19 mouse cellular contexts compared by ENCODE assay signal in genomic region chr2:128029968-128030367, GRCm38 (mm10).
A peak's percentile ranks its signal among the peaks of the same experiment; 100 is the strongest.
DNase-seq lines count a peak whose midpoint lies in the region; ATAC-seq and TF ChIP-seq lines count a peak whose summit lies in the region.
"Had no signal": no experiment of that assay in that cellular context is flagged by ENCODE, and none has a peak within 500 bp of the region (broad histone marks: within the 10 kb centered on the region; RNA-seq: fewer than 3 reads in every experiment).

No protein-coding gene starts in this region.

- no peak for DNase-seq in hindbrain, embryonic 10.5 days (ENCODE audit: low spot score)
- DNase-seq: adrenal gland, adult 2 months; adrenal gland, adult 8-10 months; adrenal gland, postnatal 10 days; adrenal gland, postnatal 14 days; adrenal gland, postnatal 25 days; adrenal gland, postnatal 36 days; B cell, adult 2 months; cerebellum, adult 11 months; cerebellum, adult 11-12 months; cerebellum, adult 18-20 months had no signal

- no peak overlapping the region for H3K4me2 ChIP-seq in intestine, embryonic 15.5 days (replicated peaks)
- no peak overlapping the region for H3K4me2 ChIP-seq in intestine, postnatal 0 days (replicated peaks; ENCODE audit: low read depth)
- H3K4me2 ChIP-seq in intestine, embryonic 16.5 days (ENCODE audit: low read depth, low read length) = no peak overlapping the region

- no peak for TF ChIP-seq CTCF in intestine, postnatal 0 days (IDR thresholded peaks at IDR 0.05; ENCODE audit: low read depth)

- WGBS in intestine, embryonic 15.5 days = 54% methylated on average over 2 of the region's 2 CpGs
- WGBS in intestine, postnatal 0 days = 35% methylated on average over 2 of the region's 2 CpGs
- WGBS in intestine, embryonic 16.5 days = 54% methylated on average over 2 of the region's 2 CpGs
- 77% methylated on average over 2 of the region's 2 CpGs for WGBS in hindbrain, embryonic 10.5 days

- no peak overlapping the region for H3K4me3 ChIP-seq in intestine, embryonic 15.5 days (replicated peaks)
- no peak overlapping the region for H3K4me3 ChIP-seq in intestine, postnatal 0 days (ENCODE audit: low read depth, low read length)
- no peak overlapping the region for H3K4me3 ChIP-seq in intestine, embryonic 16.5 days (ENCODE audit: low read length)
- no peak overlapping the region for H3K4me3 ChIP-seq in hindbrain, embryonic 10.5 days

- H3K27me3 ChIP-seq in intestine, embryonic 15.5 days (replicated peaks) = no peaks in the 10 kb centered on the region
- no peaks in the 10 kb centered on the region for H3K27me3 ChIP-seq in intestine, postnatal 0 days (replicated peaks; ENCODE audit: control insufficient read depth, insufficient read depth, low read length)
- no peaks in the 10 kb centered on the region for H3K27me3 ChIP-seq in intestine, embryonic 16.5 days (replicated peaks; ENCODE audit: control insufficient read depth, insufficient read depth, low read length)
- H3K27me3 ChIP-seq in hindbrain, embryonic 10.5 days (ENCODE audit: insufficient read depth, poor library complexity, severe bottlenecking) = no peaks in the 10 kb centered on the region
- H3K27me3 ChIP-seq: CH12.LX had no signal

- no peaks in the 10 kb centered on the region for H3K9me3 ChIP-seq in intestine, embryonic 15.5 days
- H3K9me3 ChIP-seq in intestine, postnatal 0 days (ENCODE audit: control insufficient read depth) = no peaks in the 10 kb centered on the region
- H3K9me3 ChIP-seq in intestine, embryonic 16.5 days (ENCODE audit: control insufficient read depth, low read length) = no peaks in the 10 kb centered on the region
- no peaks in the 10 kb centered on the region for H3K9me3 ChIP-seq in hindbrain, embryonic 10.5 days
- H3K9me3 ChIP-seq: G1E had no signal

- no peaks in the 10 kb centered on the region for H3K36me3 ChIP-seq in intestine, embryonic 15.5 days
- no peaks in the 10 kb centered on the region for H3K36me3 ChIP-seq in intestine, postnatal 0 days (ENCODE audit: control insufficient read depth, insufficient read depth)
- no peaks in the 10 kb centered on the region for H3K36me3 ChIP-seq in intestine, embryonic 16.5 days (ENCODE audit: control insufficient read depth, insufficient read depth, low read length)
- H3K36me3 ChIP-seq in hindbrain, embryonic 10.5 days = no peaks in the 10 kb centered on the region
- H3K36me3 ChIP-seq: G1E had no signal

- H3K27ac ChIP-seq in intestine, embryonic 15.5 days = no peak overlapping the region
- no peak overlapping the region for H3K27ac ChIP-seq in intestine, postnatal 0 days (ENCODE audit: low read depth, low read length)
- H3K27ac ChIP-seq in intestine, embryonic 16.5 days (ENCODE audit: low read length) = no peak overlapping the region
- H3K27ac ChIP-seq in hindbrain, embryonic 10.5 days = no peak overlapping the region

- no peaks in the 10 kb centered on the region for H3K4me1 ChIP-seq in intestine, embryonic 15.5 days (replicated peaks)
- H3K4me1 ChIP-seq in intestine, postnatal 0 days (replicated peaks; ENCODE audit: control insufficient read depth, insufficient read depth, low read length) = no peaks in the 10 kb centered on the region
- peaks cover 5% of the 10 kb centered on the region; the same call in 1 of the 2 replicates for H3K4me1 ChIP-seq in intestine, embryonic 16.5 days (ENCODE audit: control insufficient read depth, insufficient read depth, low read length)
- H3K4me1 ChIP-seq in hindbrain, embryonic 10.5 days (replicated peaks) = peaks cover 27% of the 10 kb centered on the region

- no peak overlapping the region for H3K9ac ChIP-seq in intestine, embryonic 15.5 days
- no peak overlapping the region for H3K9ac ChIP-seq in intestine, postnatal 0 days (ENCODE audit: low read depth, low read length)
- H3K9ac ChIP-seq in intestine, embryonic 16.5 days (ENCODE audit: low read depth, low read length) = no peak overlapping the region

- peak; percentile 82 for ATAC-seq in intestine, embryonic 15.5 days
- no peak for ATAC-seq in intestine, postnatal 0 days
- peak; percentile 83 for ATAC-seq in intestine, embryonic 16.5 days
- ATAC-seq: activated CD4-positive, CD25-positive, alpha-beta regulatory T cell, adult 4 months; CD4-positive, CD25-positive, alpha-beta regulatory T cell, adult 4 months; Patski had no signal
